Mouse (Mus musculus) forebrain, embryonic 15.5 days (tissue): ENCODE measurements around the gene Ccr1l1. TPM values are rescaled to one million over a fixed set of nuclear protein-coding genes. Genes with fewer than 3 reads are reported as not detected.

Experiments used
- ATAC-seq: fragments of 200-750 bp; cut with Nextera tagmentation; replicated peaks from 2 replicates; pipeline ENCODE4 v1.8.0; 2017; ENCODE audit warnings: mild to moderate bottlenecking, moderate TSS enrichment, moderate library complexity
- H3K27ac ChIP-seq: fragments of 300-500 bp; sonication (generic); replicated peaks from 2 replicates; pipeline ENCODE4 v1.5.1; 2015; ENCODE audit warnings: mild to moderate bottlenecking, inconsistent platforms
- H3K27me3 ChIP-seq: fragments of 300-500 bp; sonication (generic); 2 replicates; pipeline ENCODE4 v1.6.1; 2015; ENCODE audit warnings: inconsistent platforms
- H3K36me3 ChIP-seq: fragments of 300-500 bp; sonication (generic); 2 replicates; pipeline ENCODE4 v1.6.1; 2015; ENCODE audit warnings: mild to moderate bottlenecking, inconsistent platforms
- H3K4me1 ChIP-seq: fragments of 300-500 bp; sonication (generic); 2 replicates; pipeline ENCODE4 v1.6.1; 2015; ENCODE audit warnings: inconsistent platforms
- H3K4me2 ChIP-seq: fragments of 300-500 bp; sonication (generic); replicated peaks from 2 replicates; pipeline ENCODE4 v1.6.1; 2015; ENCODE audit warnings: mild to moderate bottlenecking, inconsistent platforms
- H3K4me3 ChIP-seq: fragments of 300-500 bp; sonication (generic); 2 replicates; pipeline ENCODE4 v1.5.1; 2015; ENCODE audit warnings: mild to moderate bottlenecking, inconsistent platforms
- H3K9ac ChIP-seq: fragments of 300-500 bp; sonication (generic); replicated peaks from 2 replicates; pipeline ENCODE4 v1.6.1; 2015; ENCODE audit warnings: mild to moderate bottlenecking, inconsistent platforms
- H3K9me3 ChIP-seq: fragments of 300-500 bp; sonication (generic); 2 replicates; pipeline ENCODE4 v1.6.1; 2016; ENCODE audit warnings: inconsistent platforms
- WGBS: fragments of 180-500 bp; shearing (Covaris S2); methylation state at CpG from one replicate; pipeline ENCODE4 v1.1.7; 2015; ENCODE audit warnings: mixed read lengths; 5-methylcytosine and 5-hydroxymethylcytosine counted together
- polyA plus RNA-seq: library from polyadenylated mRNA; unstranded; fragments of >200 nt; fragmentation: Nextera tagmentation; extraction: Ambion mirVana; gene quantifications from 2 replicates; pipeline ENCODE4 v1.2.1, GENCODE M21; 2015

Ccr1l1 gene
- polyA plus RNA-seq, 1 experiment from 2014 or later: not detected

DNA sequence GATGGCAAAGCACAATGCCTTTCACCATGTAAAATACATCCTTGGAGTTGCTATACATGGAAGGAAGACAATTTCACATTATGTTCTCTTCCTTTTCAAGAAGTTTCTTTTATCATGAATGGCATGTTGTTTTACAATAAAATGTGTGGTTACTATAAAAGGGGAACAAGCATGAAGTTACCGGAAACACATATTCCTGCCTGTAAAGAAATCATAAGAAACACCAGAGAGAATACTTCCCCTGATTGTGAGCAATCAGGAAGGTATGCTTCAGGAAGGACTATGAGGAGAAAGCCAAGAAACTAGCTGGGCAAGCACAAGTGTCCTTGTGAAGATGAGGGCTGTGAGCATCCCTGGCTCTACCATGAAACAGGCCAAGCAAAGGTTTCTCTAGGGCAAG, 27.0 kb downstream of the Ccr1l1 start:
- ATAC-seq: no peak
- Histone ChIP-seq H3K9me3 (no peaks in the 10 kb centered on the region), H3K4me2 (no peak overlapping the region), H3K9ac (no peak overlapping the region), H3K27ac (no peak overlapping the region), H3K4me1 (no peaks in the 10 kb centered on the region), H3K36me3 (no peaks in the 10 kb centered on the region), H3K4me3 (no peak overlapping the region), H3K27me3 (no peaks in the 10 kb centered on the region)
- WGBS: 91% methylated on average over 1 of the region's 1 CpGs

DNA sequence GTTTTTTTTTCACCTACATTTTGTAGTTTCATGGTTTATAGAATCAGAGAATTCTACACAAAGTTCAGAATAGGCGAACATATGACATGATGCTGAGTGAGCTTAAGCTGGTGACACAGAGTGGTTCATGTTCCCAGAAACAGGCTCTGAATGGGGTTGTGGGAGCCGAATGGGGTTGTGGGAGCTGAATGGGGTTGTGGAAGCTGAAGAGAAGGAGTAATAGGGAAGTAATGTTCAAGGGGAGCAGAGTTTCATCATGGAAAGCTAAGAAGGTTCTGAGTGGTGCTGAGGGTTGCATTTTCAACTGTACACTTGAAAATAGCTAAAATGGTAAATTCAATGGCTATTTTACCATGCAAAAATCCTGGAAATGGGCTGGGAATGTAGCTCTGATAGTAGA, 28.8 kb downstream of the Ccr1l1 start:
- Histone ChIP-seq H3K4me2 (no peak overlapping the region), H3K9ac (no peak overlapping the region), H3K4me3 (no peak overlapping the region), H3K27me3 (no peaks in the 10 kb centered on the region), H3K4me1 (no peaks in the 10 kb centered on the region), H3K36me3 (no peaks in the 10 kb centered on the region), H3K27ac (no peak overlapping the region), H3K9me3 (no peaks in the 10 kb centered on the region)
- 86% methylated on average over 2 of the region's 2 CpGs for WGBS
- ATAC-seq: no peak

DNA sequence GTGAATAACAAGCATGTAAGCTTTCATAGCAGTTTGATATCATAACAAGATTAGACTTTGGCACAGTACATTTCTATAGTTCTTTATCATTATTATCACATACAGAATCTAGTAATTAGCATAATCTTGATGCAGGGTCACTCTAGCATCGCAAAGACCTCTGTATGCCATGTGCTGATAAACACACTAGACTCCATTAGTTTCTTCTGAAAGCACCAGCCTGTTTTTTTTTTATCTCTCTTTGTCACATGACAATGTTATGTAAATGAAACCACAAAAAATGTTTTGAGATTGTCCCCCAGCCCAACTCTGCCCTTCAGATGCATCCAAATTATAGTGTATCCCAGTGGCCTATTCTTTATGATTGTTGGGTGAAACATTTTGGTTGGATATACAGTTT, 30.4 kb downstream of the Ccr1l1 start:
- WGBS: 76% methylated on average over 1 of the region's 1 CpGs
- Histone ChIP-seq H3K36me3 (no peaks in the 10 kb centered on the region), H3K4me2 (no peak overlapping the region), H3K4me1 (no peaks in the 10 kb centered on the region), H3K9me3 (no peaks in the 10 kb centered on the region), H3K27ac (no peak overlapping the region), H3K4me3 (no peak overlapping the region), H3K9ac (no peak overlapping the region), H3K27me3 (no peaks in the 10 kb centered on the region)
- no peak for ATAC-seq

DNA sequence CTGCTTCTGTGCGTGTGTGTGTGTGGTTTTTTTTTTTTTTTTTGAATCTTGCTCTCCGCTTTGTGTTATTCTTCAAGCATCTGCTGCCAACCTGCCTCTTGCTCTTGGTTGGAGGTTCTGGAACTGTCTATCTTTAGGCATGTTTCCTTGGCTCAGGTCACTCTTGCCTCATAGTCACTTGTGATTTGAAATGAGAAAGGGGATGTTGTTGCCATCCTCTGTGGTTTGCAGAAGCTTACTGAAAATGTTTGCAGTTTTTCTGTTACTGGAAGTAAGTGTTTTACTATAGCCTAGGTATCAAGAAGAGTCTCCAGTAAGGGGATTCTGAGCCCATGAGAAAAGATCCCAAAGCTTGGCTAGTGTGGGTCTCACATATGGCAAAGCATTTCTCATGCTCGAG, 36.2 kb downstream of the Ccr1l1 start:
- H3K4me2 ChIP-seq: no peak overlapping the region
- no peaks in the 10 kb centered on the region for H3K4me1 ChIP-seq
- no peaks in the 10 kb centered on the region for H3K9me3 ChIP-seq
- H3K9ac ChIP-seq: no peak overlapping the region
- no peak overlapping the region for H3K27ac ChIP-seq
- H3K27me3 ChIP-seq: no peaks in the 10 kb centered on the region
- H3K4me3 ChIP-seq: no peak overlapping the region
- WGBS: 88% methylated on average over 3 of the region's 3 CpGs
- ATAC-seq: no peak
- H3K36me3 ChIP-seq: no peaks in the 10 kb centered on the region

DNA sequence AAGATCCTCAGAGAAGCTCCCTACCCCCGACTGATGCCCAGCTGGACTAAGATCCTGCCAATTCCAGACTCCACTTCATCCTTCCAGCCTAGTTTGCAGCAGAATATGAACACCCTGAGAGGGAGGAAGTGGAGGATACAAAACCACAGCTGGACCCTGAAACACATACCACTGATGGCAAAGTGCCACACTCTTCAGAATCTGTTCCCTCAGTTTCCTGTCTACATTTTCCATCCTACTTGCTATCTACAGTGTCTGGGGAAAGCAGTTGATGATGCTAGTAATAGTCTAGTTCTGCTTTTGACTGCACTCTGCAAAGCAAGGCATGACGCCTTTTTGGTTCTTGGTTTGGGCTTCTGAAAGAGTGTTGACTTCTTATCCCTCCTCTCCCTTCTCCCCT, 36.9 kb downstream of the Ccr1l1 start:
- Histone ChIP-seq H3K9ac (no peak overlapping the region), H3K4me3 (no peak overlapping the region), H3K9me3 (no peaks in the 10 kb centered on the region), H3K27ac (no peak overlapping the region), H3K27me3 (no peaks in the 10 kb centered on the region), H3K4me2 (no peak overlapping the region), H3K36me3 (no peaks in the 10 kb centered on the region), H3K4me1 (no peaks in the 10 kb centered on the region)
- no peak for ATAC-seq
- WGBS: 88% methylated on average over 2 of the region's 2 CpGs

DNA sequence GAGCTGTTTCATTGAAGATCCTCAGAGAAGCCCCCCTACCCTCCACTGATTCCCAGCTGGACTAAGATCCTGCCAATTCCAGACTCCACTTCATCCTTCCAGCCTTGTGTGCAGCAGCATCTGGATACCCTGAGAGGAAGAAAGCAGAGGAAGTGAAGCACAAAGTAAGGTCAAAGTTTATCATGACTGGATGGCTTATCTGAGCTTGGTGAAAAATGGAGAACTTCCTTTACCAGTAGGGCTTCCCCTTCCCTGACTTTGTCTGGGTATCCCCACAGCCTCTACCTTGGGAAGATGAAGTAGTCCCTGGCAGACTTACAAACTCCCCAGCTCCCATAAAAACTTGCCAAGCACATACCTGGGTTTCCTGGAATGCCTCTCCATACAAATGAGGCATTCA, 37.6 kb downstream of the Ccr1l1 start:
- Histone ChIP-seq H3K27me3 (no peaks in the 10 kb centered on the region), H3K4me1 (no peaks in the 10 kb centered on the region), H3K36me3 (no peaks in the 10 kb centered on the region), H3K9me3 (no peaks in the 10 kb centered on the region), H3K4me2 (no peak overlapping the region), H3K4me3 (no peak overlapping the region), H3K27ac (no peak overlapping the region), H3K9ac (no peak overlapping the region)
- ATAC-seq: no peak

DNA sequence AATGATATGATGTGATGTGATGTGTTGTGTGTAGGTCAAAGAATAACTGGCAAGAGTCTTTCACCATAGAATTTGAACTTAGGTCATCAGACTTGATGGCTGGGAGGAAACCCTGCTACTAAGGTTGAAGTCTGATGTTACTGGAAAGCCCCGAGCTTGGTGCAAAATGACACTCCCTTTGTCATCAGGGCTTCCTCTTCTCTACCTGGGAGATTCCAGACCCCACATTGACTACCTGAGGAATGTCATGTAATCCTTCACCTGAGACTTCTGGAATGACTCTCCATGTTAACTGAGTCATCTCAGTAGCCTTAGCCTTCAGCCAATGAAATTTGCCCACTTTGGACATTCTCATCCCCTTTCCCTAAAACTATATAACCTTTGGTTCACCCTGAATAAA, 38.0 kb downstream of the Ccr1l1 start:
- Histone ChIP-seq H3K27ac (no peak overlapping the region), H3K9me3 (no peaks in the 10 kb centered on the region), H3K4me2 (no peak overlapping the region), H3K36me3 (no peaks in the 10 kb centered on the region), H3K4me3 (no peak overlapping the region), H3K4me1 (no peaks in the 10 kb centered on the region), H3K27me3 (no peaks in the 10 kb centered on the region), H3K9ac (no peak overlapping the region)
- WGBS: 83% methylated on average over 1 of the region's 1 CpGs
- no peak for ATAC-seq

DNA sequence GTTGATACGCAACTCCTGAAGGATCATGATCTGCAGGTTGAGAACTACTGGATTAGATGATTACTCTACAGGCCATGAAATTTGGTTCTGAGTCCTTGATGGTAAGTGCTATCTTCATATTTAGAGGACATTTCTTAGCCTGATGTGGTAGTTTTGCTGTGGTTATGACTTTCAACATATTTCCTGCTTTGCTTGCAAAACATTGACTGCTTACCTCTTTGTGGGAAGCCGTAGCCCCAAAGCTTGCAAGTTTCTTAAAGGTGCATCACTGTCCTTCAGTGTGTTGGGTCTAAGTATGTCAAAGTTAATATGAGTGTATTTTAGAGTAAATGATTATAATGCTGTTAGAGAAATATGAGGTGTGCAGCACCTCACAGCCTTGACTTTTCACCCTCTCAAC, 40.2 kb downstream of the Ccr1l1 start:
- Histone ChIP-seq H3K36me3 (no peaks in the 10 kb centered on the region), H3K27me3 (no peaks in the 10 kb centered on the region), H3K4me1 (no peaks in the 10 kb centered on the region), H3K9me3 (no peaks in the 10 kb centered on the region), H3K4me2 (no peak overlapping the region), H3K27ac (no peak overlapping the region), H3K9ac (no peak overlapping the region), H3K4me3 (no peak overlapping the region)
- 91% methylated on average over 2 of the region's 2 CpGs for WGBS
- no peak for ATAC-seq

DNA sequence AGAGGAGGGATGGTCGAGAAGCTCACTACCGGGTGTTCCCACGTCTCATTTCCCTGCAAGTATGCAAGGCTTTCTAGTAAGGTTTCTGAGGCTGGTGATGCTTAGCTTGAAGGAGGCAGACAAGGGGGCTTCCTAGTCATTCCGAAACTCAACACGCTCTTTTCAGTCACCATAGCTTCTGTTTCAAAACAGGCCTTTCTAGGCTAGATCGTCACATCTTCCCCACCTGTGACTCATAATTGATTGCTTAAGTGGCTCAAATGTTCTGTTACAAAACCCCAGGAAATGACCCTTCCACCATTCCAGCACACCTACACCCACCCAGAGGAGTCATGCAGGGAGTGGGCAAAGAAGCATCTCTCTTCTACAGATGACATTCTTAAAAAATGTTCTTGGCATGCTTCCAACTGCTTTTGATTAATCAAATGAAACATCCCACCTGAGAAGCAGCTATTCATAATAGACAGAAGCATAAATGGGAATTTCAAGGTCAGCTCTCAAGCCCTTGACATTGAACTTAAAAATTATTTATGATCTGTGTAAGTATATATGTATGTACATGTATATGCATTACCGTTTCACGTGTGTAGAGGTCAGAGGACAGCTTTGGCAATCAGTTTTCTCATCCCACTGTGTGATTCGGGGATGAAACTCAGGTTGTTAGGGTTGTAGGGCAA, 41.5 kb downstream of the Ccr1l1 start:
- Histone ChIP-seq H3K27ac (no peak overlapping the region), H3K4me2 (no peak overlapping the region), H3K27me3 (no peaks in the 10 kb centered on the region), H3K4me1 (no peaks in the 10 kb centered on the region), H3K36me3 (no peaks in the 10 kb centered on the region), H3K9me3 (no peaks in the 10 kb centered on the region), H3K4me3 (no peak overlapping the region), H3K9ac (no peak overlapping the region)
- 89% methylated on average over 9 of the region's 9 CpGs for WGBS
- no peak for ATAC-seq

DNA sequence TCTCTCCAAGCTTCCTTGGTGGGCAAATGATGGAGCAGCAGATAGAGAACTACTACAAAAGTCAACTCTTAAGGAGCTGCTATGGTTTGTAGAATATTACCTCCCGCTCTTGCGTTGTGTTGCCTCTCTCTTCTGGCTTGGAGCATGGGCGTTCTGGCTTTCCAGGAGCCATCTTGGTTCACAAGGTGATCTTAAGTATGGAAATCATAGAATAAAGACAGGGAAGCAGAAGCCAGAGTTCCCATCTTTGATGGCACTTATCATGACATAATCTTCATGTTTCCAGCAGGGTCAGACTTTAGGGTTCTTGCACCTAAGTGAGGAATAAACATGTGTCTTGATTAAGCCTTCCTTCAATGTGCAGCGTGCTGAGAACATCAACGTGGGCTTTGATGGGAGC, 42.4 kb downstream of the Ccr1l1 start:
- Histone ChIP-seq H3K4me3 (no peak overlapping the region), H3K4me1 (no peaks in the 10 kb centered on the region), H3K9ac (no peak overlapping the region), H3K27ac (no peak overlapping the region), H3K36me3 (no peaks in the 10 kb centered on the region), H3K27me3 (no peaks in the 10 kb centered on the region), H3K9me3 (no peaks in the 10 kb centered on the region), H3K4me2 (no peak overlapping the region)
- no peak for ATAC-seq
- WGBS: 92% methylated on average over 5 of the region's 5 CpGs

DNA sequence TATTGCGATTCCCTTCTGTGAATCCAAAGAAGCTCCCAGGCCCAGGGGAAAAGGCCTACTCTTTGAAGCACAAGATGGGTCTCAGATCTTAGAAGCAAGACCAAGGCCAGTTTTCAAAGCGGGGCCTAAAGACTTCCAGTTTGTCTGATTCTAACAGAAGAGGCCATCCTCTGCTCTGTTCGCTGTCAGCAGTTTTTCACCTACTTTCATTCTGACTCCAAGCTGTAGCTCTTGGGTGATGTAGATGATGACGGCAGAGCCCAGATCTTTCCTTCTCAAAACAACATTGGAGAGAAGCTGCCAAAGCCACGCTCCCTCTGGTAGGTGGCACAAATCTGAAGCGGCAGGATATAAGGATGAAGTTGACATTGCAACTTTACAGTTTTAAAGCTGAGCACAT, 42.9 kb downstream of the Ccr1l1 start:
- no peaks in the 10 kb centered on the region for H3K36me3 ChIP-seq
- H3K4me2 ChIP-seq: no peak overlapping the region
- H3K27me3 ChIP-seq: no peaks in the 10 kb centered on the region
- no peak overlapping the region for H3K9ac ChIP-seq
- WGBS: 90% methylated on average over 6 of the region's 6 CpGs
- no peak overlapping the region for H3K27ac ChIP-seq
- H3K4me1 ChIP-seq: no peaks in the 10 kb centered on the region
- no peak for ATAC-seq
- H3K4me3 ChIP-seq: no peak overlapping the region
- no peaks in the 10 kb centered on the region for H3K9me3 ChIP-seq

DNA sequence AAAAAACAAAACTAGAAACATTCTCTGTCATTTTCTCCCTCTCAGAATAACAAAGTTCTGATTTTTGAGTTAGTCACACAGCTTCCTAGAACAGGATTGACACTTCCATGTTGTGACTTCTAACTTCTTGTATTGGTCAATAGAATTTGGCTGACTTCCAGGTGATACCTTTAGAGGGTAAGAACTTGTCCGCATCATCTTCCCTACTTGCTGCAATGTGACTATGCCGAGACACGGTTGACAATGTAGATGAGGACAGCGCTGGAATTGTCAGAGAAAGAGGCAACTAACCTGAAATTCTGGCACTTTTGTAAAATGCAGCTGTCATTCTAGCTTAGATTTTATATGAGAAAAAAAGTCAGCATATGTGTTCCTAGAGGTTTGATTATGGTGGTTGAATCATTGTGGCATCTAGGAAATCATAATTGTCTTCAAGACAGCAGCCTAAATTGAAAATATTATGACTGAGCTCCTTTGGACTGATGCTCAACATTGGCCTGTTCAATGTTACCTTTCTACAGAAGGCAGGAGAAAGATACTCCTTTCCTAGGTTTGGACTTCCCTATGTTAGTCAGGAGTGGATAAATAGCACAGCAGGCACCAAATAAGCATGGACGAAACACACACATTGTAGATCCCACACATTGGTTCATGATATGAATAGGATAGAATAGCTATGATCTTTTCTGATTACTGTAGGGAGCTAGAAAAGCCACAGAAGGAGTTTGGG, 44.3 kb downstream of the Ccr1l1 start:
- Histone ChIP-seq H3K4me2 (no peak overlapping the region), H3K4me1 (no peaks in the 10 kb centered on the region), H3K4me3 (no peak overlapping the region), H3K27me3 (no peaks in the 10 kb centered on the region), H3K36me3 (no peaks in the 10 kb centered on the region), H3K9ac (no peak overlapping the region), H3K9me3 (no peaks in the 10 kb centered on the region), H3K27ac (no peak overlapping the region)
- no peak for ATAC-seq
- WGBS: 93% methylated on average over 5 of the region's 5 CpGs
